Mouse (Mus musculus): Measurements from ENCODE around the gene Uvrag. TPM values are rescaled to one million over a fixed set of nuclear protein-coding genes. Genes with fewer than 3 reads are reported as not detected.

Gene Uvrag
- polyA plus RNA-seq, 1 experiment from 2014 or later: 13.1 TPM

- WGBS: 7% methylated on average over 7 of the region's 7 CpGs
- H3K4me2 ChIP-seq (replicated peaks; ENCODE audit: low read depth, low read length): no peak overlapping the region
- H3K27me3 ChIP-seq (ENCODE audit: control insufficient read depth, insufficient read depth, low read length): no peaks in the 10 kb centered on the region
- DNase-seq (ENCODE audit: low spot score) (peak; percentile 95), ATAC-seq (ENCODE audit: low FRiP score) (peak; percentile 48; the same call in 1 of the 2 replicates)
- H3K9ac ChIP-seq (ENCODE audit: low read depth, low read length): no peak overlapping the region
- H3K9me3 ChIP-seq (ENCODE audit: control insufficient read depth, low read length): no peaks in the 10 kb centered on the region
- H3K36me3 ChIP-seq (ENCODE audit: control insufficient read depth, insufficient read depth, low read length): no peaks in the 10 kb centered on the region
- H3K4me3 ChIP-seq (ENCODE audit: low read depth, low read length): no peak overlapping the region
- H3K27ac ChIP-seq (ENCODE audit: low read depth, low read length): no peak overlapping the region
- no peaks in the 10 kb centered on the region for H3K4me1 ChIP-seq (replicated peaks; ENCODE audit: control insufficient read depth, insufficient read depth, low read length)
Observed at GRCm38 (mm10) chr7:99151342-99151741, 10.4 kb upstream of the Uvrag start.

GRCm38 (mm10) chr7:99149017-99149416 lies 8.1 kb upstream of the Uvrag start:
- H3K4me2 ChIP-seq (replicated peaks; ENCODE audit: low read depth, low read length): no peak overlapping the region
- no peak for DNase-seq (ENCODE audit: low spot score)
- H3K36me3 ChIP-seq (ENCODE audit: control insufficient read depth, insufficient read depth, low read length): no peaks in the 10 kb centered on the region
- no peaks in the 10 kb centered on the region for H3K27me3 ChIP-seq (ENCODE audit: control insufficient read depth, insufficient read depth, low read length)
- no peak overlapping the region for H3K4me3 ChIP-seq (ENCODE audit: low read depth, low read length)
- no peak overlapping the region for H3K9ac ChIP-seq (ENCODE audit: low read depth, low read length)
- no peak overlapping the region for H3K27ac ChIP-seq (ENCODE audit: low read depth, low read length)
- H3K9me3 ChIP-seq (ENCODE audit: control insufficient read depth, low read length): no peaks in the 10 kb centered on the region
- ATAC-seq (ENCODE audit: low FRiP score): no peak
- no peaks in the 10 kb centered on the region for H3K4me1 ChIP-seq (replicated peaks; ENCODE audit: control insufficient read depth, insufficient read depth, low read length)
- 40% methylated on average over 1 of the region's 1 CpGs for WGBS

- H3K9ac ChIP-seq (ENCODE audit: low read depth, low read length): no peak overlapping the region
- H3K4me1 ChIP-seq (replicated peaks; ENCODE audit: control insufficient read depth, insufficient read depth, low read length): no peaks in the 10 kb centered on the region
- ATAC-seq (ENCODE audit: low FRiP score) (no peak), DNase-seq (ENCODE audit: low spot score) (no peak)
- no peak overlapping the region for H3K4me3 ChIP-seq (ENCODE audit: low read depth, low read length)
- H3K36me3 ChIP-seq (ENCODE audit: control insufficient read depth, insufficient read depth, low read length): no peaks in the 10 kb centered on the region
- 86% methylated on average over 7 of the region's 7 CpGs for WGBS
- H3K27ac ChIP-seq (ENCODE audit: low read depth, low read length): no peak overlapping the region
- no peaks in the 10 kb centered on the region for H3K9me3 ChIP-seq (ENCODE audit: control insufficient read depth, low read length)
- H3K4me2 ChIP-seq (replicated peaks; ENCODE audit: low read depth, low read length): no peak overlapping the region
- H3K27me3 ChIP-seq (ENCODE audit: control insufficient read depth, insufficient read depth, low read length): no peaks in the 10 kb centered on the region
Observed at GRCm38 (mm10) chr7:99147494-99147893, 6.6 kb upstream of the Uvrag start.

- Histone ChIP-seq H3K4me2 (replicated peaks; ENCODE audit: low read depth, low read length) (no peak overlapping the region), H3K4me3 (ENCODE audit: low read depth, low read length) (no peak overlapping the region), H3K27ac (ENCODE audit: low read depth, low read length) (no peak overlapping the region), H3K9ac (ENCODE audit: low read depth, low read length) (no peak overlapping the region), H3K27me3 (ENCODE audit: control insufficient read depth, insufficient read depth, low read length) (no peaks in the 10 kb centered on the region), H3K36me3 (ENCODE audit: control insufficient read depth, insufficient read depth, low read length) (no peaks in the 10 kb centered on the region), H3K4me1 (replicated peaks; ENCODE audit: control insufficient read depth, insufficient read depth, low read length) (no peaks in the 10 kb centered on the region), H3K9me3 (ENCODE audit: control insufficient read depth, low read length) (no peaks in the 10 kb centered on the region)
- ATAC-seq (ENCODE audit: low FRiP score) (no peak), DNase-seq (ENCODE audit: low spot score) (no peak)
- WGBS: 71% methylated on average over 7 of the region's 7 CpGs
Observed at GRCm38 (mm10) chr7:99146906-99147305, 6.0 kb upstream of the Uvrag start.

DNA sequence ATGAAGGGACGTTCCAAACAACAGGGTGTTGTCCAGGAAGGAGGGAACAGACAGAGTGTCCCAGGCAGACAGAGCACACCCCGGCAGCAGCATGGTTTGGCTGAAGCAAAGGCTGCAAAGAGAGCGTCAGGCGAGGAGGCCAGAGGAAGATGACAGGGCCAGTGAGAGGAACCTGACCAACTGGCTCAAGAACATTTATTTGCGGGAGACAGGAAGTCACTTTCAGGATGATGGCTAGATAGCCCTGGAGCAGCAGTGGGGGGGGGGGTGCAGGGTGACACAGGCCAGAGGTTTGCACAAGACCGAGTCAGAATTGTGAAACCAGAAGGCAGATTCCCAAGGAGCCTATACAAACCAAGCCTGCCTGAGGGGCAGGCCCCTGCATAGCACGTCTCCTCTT lies 5.1 kb upstream of the Uvrag start:
- H3K9ac ChIP-seq (ENCODE audit: low read depth, low read length): no peak overlapping the region
- no peaks in the 10 kb centered on the region for H3K27me3 ChIP-seq (ENCODE audit: control insufficient read depth, insufficient read depth, low read length)
- H3K4me1 ChIP-seq (replicated peaks; ENCODE audit: control insufficient read depth, insufficient read depth, low read length): no peaks in the 10 kb centered on the region
- H3K4me2 ChIP-seq (replicated peaks; ENCODE audit: low read depth, low read length): no peak overlapping the region
- ATAC-seq (ENCODE audit: low FRiP score) (no peak), DNase-seq (ENCODE audit: low spot score) (no peak)
- no peak overlapping the region for H3K4me3 ChIP-seq (ENCODE audit: low read depth, low read length)
- 58% methylated on average over 7 of the region's 7 CpGs for WGBS
- H3K9me3 ChIP-seq (ENCODE audit: control insufficient read depth, low read length): no peaks in the 10 kb centered on the region
- no peaks in the 10 kb centered on the region for H3K36me3 ChIP-seq (ENCODE audit: control insufficient read depth, insufficient read depth, low read length)
- H3K27ac ChIP-seq (ENCODE audit: low read depth, low read length): no peak overlapping the region

DNA sequence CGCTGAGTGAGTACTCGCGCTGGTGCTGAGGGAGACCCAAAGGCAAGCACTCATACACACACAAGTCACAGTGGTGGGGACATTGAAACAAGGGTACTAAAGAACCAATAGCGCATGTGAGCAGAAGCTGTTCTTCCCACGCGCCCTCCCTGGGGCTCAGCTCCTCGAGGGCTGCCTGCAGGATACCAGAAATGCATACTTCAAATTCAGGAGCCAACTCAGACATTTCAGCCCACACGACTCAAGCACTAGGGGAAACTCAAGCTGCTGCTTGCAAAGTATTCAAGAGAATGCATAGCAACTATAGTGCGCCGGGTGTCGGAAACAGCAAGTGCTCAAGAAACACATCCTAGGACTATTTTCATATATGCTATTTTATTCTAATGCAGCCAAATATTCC lies 3.7 kb upstream of the Uvrag start:
- no peak overlapping the region for H3K27ac ChIP-seq (ENCODE audit: low read depth, low read length)
- no peak overlapping the region for H3K9ac ChIP-seq (ENCODE audit: low read depth, low read length)
- no peaks in the 10 kb centered on the region for H3K27me3 ChIP-seq (ENCODE audit: control insufficient read depth, insufficient read depth, low read length)
- no peak overlapping the region for H3K4me2 ChIP-seq (replicated peaks; ENCODE audit: low read depth, low read length)
- H3K36me3 ChIP-seq (ENCODE audit: control insufficient read depth, insufficient read depth, low read length): no peaks in the 10 kb centered on the region
- H3K4me3 ChIP-seq (ENCODE audit: low read depth, low read length): no peak overlapping the region
- DNase-seq (ENCODE audit: low spot score) (no peak), ATAC-seq (ENCODE audit: low FRiP score) (no peak)
- H3K9me3 ChIP-seq (ENCODE audit: control insufficient read depth, low read length): no peaks in the 10 kb centered on the region
- H3K4me1 ChIP-seq (replicated peaks; ENCODE audit: control insufficient read depth, insufficient read depth, low read length): no peaks in the 10 kb centered on the region; the same call in 1 of the 2 replicates
- WGBS: 70% methylated on average over 11 of the region's 11 CpGs

DNA sequence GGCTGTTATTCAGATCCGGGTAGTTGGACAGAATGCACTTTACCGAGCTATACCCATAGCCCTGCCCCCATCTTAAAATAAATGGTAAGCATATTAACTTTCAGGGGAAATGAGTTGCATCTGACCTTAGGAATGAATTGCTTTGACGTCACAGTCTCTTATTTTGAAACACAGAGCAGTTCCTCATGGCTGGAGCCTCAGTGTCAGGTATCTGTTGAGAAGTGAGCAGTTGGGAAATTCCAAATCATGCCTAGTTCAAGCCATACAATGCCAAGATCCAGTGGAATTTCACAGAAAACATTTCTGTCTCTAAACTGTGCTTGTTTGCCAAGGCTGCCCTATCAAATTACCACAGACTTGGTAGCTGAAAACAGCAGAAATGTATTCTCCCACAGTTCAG lies 2.3 kb upstream of the Uvrag start:
- Histone ChIP-seq H3K9me3 (ENCODE audit: control insufficient read depth, low read length) (no peaks in the 10 kb centered on the region), H3K27me3 (ENCODE audit: control insufficient read depth, insufficient read depth, low read length) (no peaks in the 10 kb centered on the region), H3K4me2 (replicated peaks; ENCODE audit: low read depth, low read length) (no peak overlapping the region), H3K4me1 (replicated peaks; ENCODE audit: control insufficient read depth, insufficient read depth, low read length) (no peaks in the 10 kb centered on the region; the same call in 1 of the 2 replicates), H3K4me3 (ENCODE audit: low read depth, low read length) (no peak overlapping the region), H3K9ac (ENCODE audit: low read depth, low read length) (no peak overlapping the region), H3K27ac (ENCODE audit: low read depth, low read length) (no peak overlapping the region), H3K36me3 (ENCODE audit: control insufficient read depth, insufficient read depth, low read length) (no peaks in the 10 kb centered on the region)
- no peak for DNase-seq (ENCODE audit: low spot score)
- no peak for ATAC-seq (ENCODE audit: low FRiP score)
- 76% methylated on average over 3 of the region's 3 CpGs for WGBS

GRCm38 (mm10) chr7:99141919-99142606 lies 1.1 kb upstream of the Uvrag start:
- Histone ChIP-seq H3K4me2 (replicated peaks; ENCODE audit: low read depth, low read length) (peak overlapping the region; percentile 85), H3K9ac (ENCODE audit: low read depth, low read length) (no peak overlapping the region), H3K4me3 (ENCODE audit: low read depth, low read length) (peak overlapping the region; percentile 92), H3K36me3 (ENCODE audit: control insufficient read depth, insufficient read depth, low read length) (no peaks in the 10 kb centered on the region), H3K27me3 (ENCODE audit: control insufficient read depth, insufficient read depth, low read length) (no peaks in the 10 kb centered on the region), H3K9me3 (ENCODE audit: control insufficient read depth, low read length) (no peaks in the 10 kb centered on the region), H3K27ac (ENCODE audit: low read depth, low read length) (no peak overlapping the region), H3K4me1 (replicated peaks; ENCODE audit: control insufficient read depth, insufficient read depth, low read length) (no peaks in the 10 kb centered on the region; the same call in 1 of the 2 replicates)
- ATAC-seq (ENCODE audit: low FRiP score) (no peak), DNase-seq (ENCODE audit: low spot score) (no peak)
- 33% methylated on average over 12 of the region's 12 CpGs for WGBS

- Histone ChIP-seq H3K4me1 (replicated peaks; ENCODE audit: control insufficient read depth, insufficient read depth, low read length) (no peaks in the 10 kb centered on the region; the same call in 1 of the 2 replicates), H3K27me3 (ENCODE audit: control insufficient read depth, insufficient read depth, low read length) (no peaks in the 10 kb centered on the region), H3K36me3 (ENCODE audit: control insufficient read depth, insufficient read depth, low read length) (no peaks in the 10 kb centered on the region), H3K9me3 (ENCODE audit: control insufficient read depth, low read length) (no peaks in the 10 kb centered on the region), H3K4me3 (ENCODE audit: low read depth, low read length) (peak overlapping the region; percentile 92), H3K9ac (ENCODE audit: low read depth, low read length) (peak overlapping the region; percentile 82), H3K27ac (ENCODE audit: low read depth, low read length) (peak overlapping the region; percentile 68), H3K4me2 (replicated peaks; ENCODE audit: low read depth, low read length) (peak overlapping the region; percentile 85)
- ATAC-seq (ENCODE audit: low FRiP score) (peak; percentile 25; the same call in 1 of the 2 replicates), DNase-seq (ENCODE audit: low spot score) (peak; percentile 57)
- WGBS: 0% methylated on average over 23 of the region's 39 CpGs
Observed at GRCm38 (mm10) chr7:99140511-99140910, 430 bp downstream of the Uvrag start.

Measured in hindbrain, embryonic 11.5 days (tissue).